Mouse (Mus musculus) lung, postnatal 0 days (tissue): ENCODE data around the gene Mroh7. TPM values are rescaled to one million over a fixed set of nuclear protein-coding genes. Genes with fewer than 3 reads are reported as not detected.

Experiments used
- ATAC-seq: fragments of 200-750 bp; cut with Nextera tagmentation; 2 replicates; pipeline ENCODE4 v1.8.0; 2017; ENCODE audit warnings: moderate library complexity
- DNase-seq: peaks from one replicate; pipeline ENCODE4 v3.0.0-alpha.2; 2016; ENCODE audit warnings: low spot score
- H3K27ac ChIP-seq: fragments of 300-500 bp; sonication (generic); 2 replicates; pipeline ENCODE4 v1.5.1; 2014; ENCODE audit warnings: antibody characterized with exemption, mild to moderate bottlenecking, low read length, mixed read lengths
- H3K27me3 ChIP-seq: fragments of 300-500 bp; sonication (generic); replicated peaks from 2 replicates; pipeline ENCODE4 v1.6.1; 2014; ENCODE audit warnings: low read length, mixed read lengths; ENCODE audit not compliant: insufficient read depth
- H3K36me3 ChIP-seq: fragments of 300-500 bp; sonication (generic); 2 replicates; pipeline ENCODE4 v1.6.1; 2014; ENCODE audit warnings: low read length, mixed read lengths; ENCODE audit not compliant: insufficient read depth
- H3K4me1 ChIP-seq: fragments of 300-500 bp; sonication (generic); 2 replicates; pipeline ENCODE4 v1.6.1; 2014; ENCODE audit warnings: antibody characterized with exemption, low read depth, low read length, mixed read lengths; ENCODE audit not compliant: insufficient read depth
- H3K4me2 ChIP-seq: fragments of 300-500 bp; sonication (generic); replicated peaks from 2 replicates; pipeline ENCODE4 v1.6.1; 2014; ENCODE audit warnings: low read depth, mild to moderate bottlenecking, low read length, moderate library complexity, mixed read lengths
- H3K4me3 ChIP-seq: fragments of 300-500 bp; sonication (generic); 2 replicates; pipeline ENCODE4 v1.5.1; 2014; ENCODE audit warnings: low read depth, low read length
- H3K9ac ChIP-seq: fragments of 300-500 bp; sonication (generic); replicated peaks from 2 replicates; pipeline ENCODE4 v1.6.1; 2014; ENCODE audit warnings: low read depth, mild to moderate bottlenecking
- H3K9me3 ChIP-seq: fragments of 300-500 bp; sonication (generic); 2 replicates; pipeline ENCODE4 v1.6.1; 2016; ENCODE audit warnings: low read length, mixed read lengths
- CTCF ChIP-seq: IDR thresholded peaks from 2 replicates; pipeline ENCODE4 v1.5.1; 2016; ENCODE audit warnings: antibody characterized with exemption, mild to moderate bottlenecking
- EP300 ChIP-seq: IDR thresholded peaks from 2 replicates; pipeline ENCODE4 v1.6.1; 2016; ENCODE audit warnings: antibody characterized with exemption, mild to moderate bottlenecking, control low read depth
- WGBS: fragments of 180-500 bp; shearing (Covaris S2); extraction: QIAGEN DNeasy Blood & Tissue Kit; methylation state at CpG from one replicate; pipeline ENCODE4 v1.1.7; 2014; 5-methylcytosine and 5-hydroxymethylcytosine counted together
- polyA plus RNA-seq: library from polyadenylated mRNA; unstranded; fragments of >200 nt; fragmentation: Nextera tagmentation; extraction: Ambion mirVana; gene quantifications from 2 replicates; pipeline ENCODE4 v1.2.1, GENCODE M21; 2015

Gene Mroh7
- polyA plus RNA-seq, 1 experiment from 2014 or later: 0.43 TPM

GRCm38 (mm10) chr4:106633281-106634085 lies 97.2 kb downstream of the Mroh7 start:
- H3K27me3 ChIP-seq: no peaks in the 10 kb centered on the region
- DNase-seq (no peak), ATAC-seq (no peak)
- H3K9ac ChIP-seq: no peak overlapping the region
- H3K4me3 ChIP-seq: no peak overlapping the region
- no peaks in the 10 kb centered on the region for H3K9me3 ChIP-seq
- no peak overlapping the region for H3K27ac ChIP-seq
- WGBS: 34% methylated on average over 8 of the region's 8 CpGs
- no peak for TF ChIP-seq EP300
- no peak for TF ChIP-seq CTCF
- no peaks in the 10 kb centered on the region for H3K36me3 ChIP-seq
- no peak overlapping the region for H3K4me2 ChIP-seq
- no peaks in the 10 kb centered on the region for H3K4me1 ChIP-seq

- Histone ChIP-seq H3K27me3 (no peaks in the 10 kb centered on the region), H3K4me1 (no peaks in the 10 kb centered on the region), H3K4me2 (no peak overlapping the region), H3K36me3 (no peaks in the 10 kb centered on the region), H3K9ac (no peak overlapping the region), H3K27ac (no peak overlapping the region), H3K9me3 (no peaks in the 10 kb centered on the region), H3K4me3 (no peak overlapping the region)
- peak; percentile 34; the same call in 1 of the 2 replicates for ATAC-seq
- DNase-seq: peak; percentile 30
- no peak for TF ChIP-seq EP300
- no peak for TF ChIP-seq CTCF
- 8% methylated on average over 1 of the region's 3 CpGs for WGBS
These were observed 98.4 kb downstream of the Mroh7 start for GRCm38 (mm10) chr4:106632313-106632712.

Other genes starting within 250 kb of the Mroh7 start
- not detected in 2 replicates for gene Bsnd, start 238.6 kb downstream of the Mroh7 start, polyA plus RNA-seq
- gene Dhcr24, start 169.9 kb downstream of the Mroh7 start, polyA plus RNA-seq: 5.0 and 5.7 TPM in 2 replicates
- gene Lexm, start 113.7 kb downstream of the Mroh7 start, polyA plus RNA-seq: not detected in 2 replicates
- 2.2 and 2.5 TPM in 2 replicates for gene Ttc22, start 108.5 kb downstream of the Mroh7 start, polyA plus RNA-seq
- gene Pars2, start 79.9 kb downstream of the Mroh7 start, polyA plus RNA-seq: 5.2 and 5.8 TPM in 2 replicates
- gene Ttc4, start 52.0 kb downstream of the Mroh7 start, polyA plus RNA-seq: 38.8 and 39.0 TPM in 2 replicates
- gene Fam151a, start 3.0 kb upstream of the Mroh7 start, polyA plus RNA-seq: 0.31 and 0.40 TPM in 2 replicates
- gene Acot11, start 74.1 kb upstream of the Mroh7 start, polyA plus RNA-seq: 0.93 and 0.96 TPM in 2 replicates
- gene Ssbp3, start 179.8 kb upstream of the Mroh7 start, polyA plus RNA-seq: 40.2 and 49.8 TPM in 2 replicates